ENCODE assay signal across 15 mouse cellular contexts in the genomic region with DNA sequence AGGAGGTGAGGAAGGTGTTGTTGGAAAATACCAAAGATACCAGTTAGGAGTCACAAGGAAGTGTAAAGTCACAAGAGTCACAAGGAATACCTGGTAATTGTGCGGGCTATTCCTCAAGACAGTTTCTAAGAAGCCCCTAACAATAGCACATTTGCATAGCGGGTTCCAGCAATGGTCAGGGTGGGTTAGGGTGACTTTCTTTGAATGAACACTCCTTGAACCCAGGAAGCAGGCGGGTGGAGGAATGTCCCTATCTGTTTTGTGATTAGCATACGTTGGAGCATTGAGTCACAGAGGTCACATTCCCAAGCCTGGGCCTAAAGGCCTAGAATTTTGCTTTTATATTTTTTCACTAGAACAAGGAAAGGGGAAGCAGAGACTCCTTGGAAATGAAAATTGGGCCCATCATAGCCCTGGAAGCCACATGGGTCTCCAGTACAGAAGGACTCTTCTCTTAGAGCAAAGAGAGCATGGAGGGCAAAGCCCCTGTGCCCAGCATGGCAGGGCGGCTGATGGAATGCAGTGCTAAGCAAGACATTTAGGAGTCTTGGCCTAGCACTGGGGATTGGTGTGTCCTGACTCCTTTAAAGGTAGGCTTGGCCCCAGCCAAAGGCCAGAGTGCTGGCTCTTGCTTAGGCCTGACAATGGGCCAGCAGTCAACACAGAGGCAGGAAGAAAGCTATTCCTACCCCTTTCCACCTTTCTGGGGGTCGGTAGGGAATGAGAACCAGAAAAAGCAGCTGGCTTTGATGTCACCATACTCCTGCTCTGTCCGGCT. TPM values are rescaled to one million over a fixed set of nuclear protein-coding genes. Genes with fewer than 3 reads are reported as not detected.
DNase-seq lines count a peak whose midpoint lies in the region; ATAC-seq lines count a peak whose summit lies in the region.
"Had no signal": no experiment of that assay in that cellular context is flagged by ENCODE, and none has a peak within 500 bp of the region (broad histone marks: within the 10 kb centered on the region; RNA-seq: fewer than 3 reads in every experiment).

No protein-coding gene starts in this region.

- peaks cover 64% of the 10 kb centered on the region for H3K4me1 ChIP-seq in hindbrain, embryonic 10.5 days (replicated peaks)
- H3K4me1 ChIP-seq in hindbrain, embryonic 11.5 days (replicated peaks; ENCODE audit: control insufficient read depth, insufficient read depth, low read length) = peaks cover 10% of the 10 kb centered on the region
- H3K4me1 ChIP-seq in forebrain, embryonic 12.5 days = peaks cover 56% of the 10 kb centered on the region
- H3K4me1 ChIP-seq in hindbrain, embryonic 16.5 days (ENCODE audit: control insufficient read depth, insufficient read depth, low read depth, low read length) = peaks cover 29% of the 10 kb centered on the region

- no peaks in the 10 kb centered on the region for H3K36me3 ChIP-seq in hindbrain, embryonic 10.5 days
- no peaks in the 10 kb centered on the region for H3K36me3 ChIP-seq in hindbrain, embryonic 11.5 days (ENCODE audit: control insufficient read depth, insufficient read depth, low read length)
- H3K36me3 ChIP-seq in forebrain, embryonic 12.5 days (replicated peaks) = no peaks in the 10 kb centered on the region
- no peaks in the 10 kb centered on the region for H3K36me3 ChIP-seq in hindbrain, embryonic 16.5 days (ENCODE audit: control insufficient read depth, insufficient read depth, low read length)
- H3K36me3 ChIP-seq: heart, embryonic 13.5 days; limb, embryonic 15.5 days; stomach, embryonic 15.5 days had no signal

- H3K27me3 ChIP-seq in hindbrain, embryonic 10.5 days (ENCODE audit: insufficient read depth, poor library complexity, severe bottlenecking) = peaks cover 25% of the 10 kb centered on the region
- H3K27me3 ChIP-seq in hindbrain, embryonic 11.5 days (ENCODE audit: control insufficient read depth, insufficient read depth, low read length) = peaks cover 3% of the 10 kb centered on the region; the same call in 1 of the 2 replicates
- peaks cover 7% of the 10 kb centered on the region; the same call in 1 of the 2 replicates for H3K27me3 ChIP-seq in forebrain, embryonic 12.5 days
- no peaks in the 10 kb centered on the region for H3K27me3 ChIP-seq in hindbrain, embryonic 16.5 days (replicated peaks; ENCODE audit: control insufficient read depth, insufficient read depth, low read length)
- H3K27me3 ChIP-seq: heart, embryonic 13.5 days; stomach, embryonic 15.5 days had no signal

- H3K9me3 ChIP-seq in hindbrain, embryonic 10.5 days = no peaks in the 10 kb centered on the region
- H3K9me3 ChIP-seq in hindbrain, embryonic 11.5 days (ENCODE audit: control insufficient read depth, low read length) = no peaks in the 10 kb centered on the region
- H3K9me3 ChIP-seq in forebrain, embryonic 12.5 days = no peaks in the 10 kb centered on the region
- H3K9me3 ChIP-seq in hindbrain, embryonic 16.5 days (ENCODE audit: control insufficient read depth, low read length) = no peaks in the 10 kb centered on the region
- H3K9me3 ChIP-seq: heart, embryonic 13.5 days; limb, embryonic 15.5 days; stomach, embryonic 15.5 days had no signal

- WGBS in hindbrain, embryonic 10.5 days = 77% methylated on average over 7 of the region's 7 CpGs
- 79% methylated on average over 7 of the region's 7 CpGs for WGBS in hindbrain, embryonic 11.5 days
- 81% methylated on average over 7 of the region's 7 CpGs for WGBS in forebrain, embryonic 12.5 days
- WGBS in hindbrain, embryonic 16.5 days = 81% methylated on average over 7 of the region's 7 CpGs

- H3K27ac ChIP-seq in hindbrain, embryonic 10.5 days = peak overlapping the region; percentile 84
- H3K27ac ChIP-seq in hindbrain, embryonic 11.5 days (ENCODE audit: low read depth, low read length) = no peak overlapping the region
- peak overlapping the region; percentile 78 for H3K27ac ChIP-seq in forebrain, embryonic 12.5 days
- peak overlapping the region; percentile 89 for H3K27ac ChIP-seq in hindbrain, embryonic 16.5 days (ENCODE audit: low read depth, low read length)
- H3K27ac ChIP-seq: heart, embryonic 13.5 days; limb, embryonic 15.5 days; stomach, embryonic 15.5 days had no signal

- H3K9ac ChIP-seq in hindbrain, embryonic 11.5 days (ENCODE audit: low read depth, low read length) = no peak overlapping the region
- H3K9ac ChIP-seq in forebrain, embryonic 12.5 days = no peak overlapping the region
- 0 out of 2 replicates have a peak overlapping the region, but pooled peaks have one; percentile 2 for H3K9ac ChIP-seq in hindbrain, embryonic 16.5 days (ENCODE audit: low read depth, low read length)
- H3K9ac ChIP-seq: heart, embryonic 13.5 days; limb, embryonic 15.5 days; lung, embryonic 14.5 days; stomach, embryonic 15.5 days had no signal

- DNase-seq in hindbrain, embryonic 10.5 days (ENCODE audit: low spot score) = no peak
- no peak for DNase-seq in hindbrain, embryonic 11.5 days (ENCODE audit: low spot score)
- peak; percentile 45 for DNase-seq in skeletal muscle tissue, adult 2 months (ENCODE audit: low read depth, low spot score)
- no peak for DNase-seq in urinary bladder, postnatal 36 days (ENCODE audit: low spot score in 2 of 2)
- DNase-seq: cerebellum, adult 18-20 months; lung, embryonic 14.5 days; thymus, postnatal 25 days had no signal

- no peak overlapping the region for H3K4me2 ChIP-seq in hindbrain, embryonic 11.5 days (replicated peaks; ENCODE audit: low read depth, low read length)
- H3K4me2 ChIP-seq in forebrain, embryonic 12.5 days = no peak overlapping the region
- no peak overlapping the region for H3K4me2 ChIP-seq in hindbrain, embryonic 16.5 days (ENCODE audit: low read length)
- H3K4me2 ChIP-seq: heart, embryonic 13.5 days; limb, embryonic 15.5 days; lung, embryonic 14.5 days; stomach, embryonic 15.5 days had no signal

- ATAC-seq in hindbrain, embryonic 11.5 days (ENCODE audit: low FRiP score) = no peak
- no peak for ATAC-seq in forebrain, embryonic 12.5 days (ENCODE audit: low FRiP score)
- ATAC-seq in hindbrain, embryonic 16.5 days = no peak
- no peak for ATAC-seq in granulocyte monocyte progenitor cell, adult 5-6 weeks (replicated peaks; ENCODE audit: poor library complexity, severe bottlenecking)

- no peak overlapping the region for H3K4me3 ChIP-seq in hindbrain, embryonic 10.5 days
- no peak overlapping the region for H3K4me3 ChIP-seq in hindbrain, embryonic 11.5 days (ENCODE audit: low read depth, low read length)
- no peak overlapping the region for H3K4me3 ChIP-seq in forebrain, embryonic 12.5 days (replicated peaks)
- H3K4me3 ChIP-seq in hindbrain, embryonic 16.5 days (ENCODE audit: low read length) = no peak overlapping the region
- H3K4me3 ChIP-seq: heart, embryonic 13.5 days; layer of hippocampus, adult 2 months; limb, embryonic 15.5 days; myocyte; stomach, embryonic 15.5 days had no signal

RNA-seq across cellular contexts. Expression of a gene that starts 29.9 kb away (rescaled TPM):
- 33.9 and 35.2 TPM in 2 replicates for polyA plus RNA-seq in hindbrain, embryonic 10.5 days (2016; fragmentation: Nextera tagmentation; extraction: Ambion mirVana)
- polyA plus RNA-seq in hindbrain, embryonic 11.5 days (2014; fragmentation: Nextera tagmentation; extraction: Ambion mirVana) = 32.2 and 39.5 TPM in 2 replicates
- polyA plus RNA-seq in forebrain, embryonic 12.5 days (2016; fragmentation: Nextera tagmentation; extraction: Ambion mirVana) = 49.5 and 51.4 TPM in 2 replicates
- polyA plus RNA-seq in hindbrain, embryonic 16.5 days (2015; fragmentation: Nextera tagmentation; extraction: Ambion mirVana) = 43.4 and 49.0 TPM in 2 replicates
- 23.5 and 32.3 TPM in 2 replicates for total RNA-seq in granulocyte monocyte progenitor cell, adult 5-6 weeks (2014; fragmentation: Nextera tagmentation)
- total RNA-seq in granulocyte monocyte progenitor cell, adult 5-6 weeks (2017) = 18.5 and 19.9 TPM in 2 replicates

RNA-seq across cellular contexts. Expression of a gene that starts 32.4 kb away (rescaled TPM):
- 20.3 and 34.2 TPM in 2 replicates for polyA plus RNA-seq in hindbrain, embryonic 10.5 days (2016; fragmentation: Nextera tagmentation; extraction: Ambion mirVana)
- 16.0 and 21.3 TPM in 2 replicates for polyA plus RNA-seq in hindbrain, embryonic 11.5 days (2014; fragmentation: Nextera tagmentation; extraction: Ambion mirVana)
- polyA plus RNA-seq in forebrain, embryonic 12.5 days (2016; fragmentation: Nextera tagmentation; extraction: Ambion mirVana) = 74.8 and 81.9 TPM in 2 replicates
- polyA plus RNA-seq in hindbrain, embryonic 16.5 days (2015; fragmentation: Nextera tagmentation; extraction: Ambion mirVana) = 49.7 and 56.6 TPM in 2 replicates
- 1.2 and 1.8 TPM in 2 replicates for total RNA-seq in granulocyte monocyte progenitor cell, adult 5-6 weeks (2014; fragmentation: Nextera tagmentation)
- total RNA-seq in granulocyte monocyte progenitor cell, adult 5-6 weeks (2017) = 0.15 and 0.78 TPM in 2 replicates
